Mouse (Mus musculus): ENCODE results near the gene Stag1. TPM values are rescaled to one million over a fixed set of nuclear protein-coding genes. Genes with fewer than 3 reads are reported as not detected.

Stag1 gene
- total RNA-seq, 1 experiment = 47.9 TPM

DNA sequence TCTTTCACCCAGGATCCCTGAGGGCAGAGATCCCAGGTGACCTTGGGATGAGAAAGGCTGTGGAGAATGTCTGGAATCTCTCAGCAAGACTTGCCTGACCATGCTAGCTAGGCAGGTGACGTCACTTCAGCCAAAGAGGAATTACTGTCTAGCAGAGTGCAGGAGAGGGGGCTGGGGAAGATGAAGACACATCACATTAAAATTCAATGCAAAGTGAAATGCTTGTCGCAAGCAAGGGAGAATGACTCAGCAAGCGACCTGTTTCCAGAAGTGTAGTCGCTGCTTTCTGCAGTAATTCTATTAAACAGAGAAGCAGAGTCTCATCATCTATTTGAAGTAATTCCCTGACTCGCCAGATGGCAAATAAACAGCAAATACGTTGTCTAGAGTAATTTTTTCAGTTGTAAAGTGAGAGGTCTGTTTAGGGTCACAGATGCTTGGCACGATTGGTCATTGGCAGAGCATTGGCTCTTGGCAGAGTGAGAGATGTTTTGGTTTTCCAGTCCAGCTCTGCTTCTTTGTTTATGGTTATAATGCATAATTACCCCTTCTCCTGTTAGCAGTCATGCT lies 8.5 kb downstream of the Stag1 start:
- H3K9ac ChIP-seq (ENCODE audit: insufficient read depth, low read depth, low read length, poor library complexity, severe bottlenecking) = no peak overlapping the region
- H3K36me3 ChIP-seq (ENCODE audit: control insufficient read depth, insufficient read depth, low read length, poor library complexity, severe bottlenecking) = no peaks in the 10 kb centered on the region
- TF ChIP-seq ZNF384 (IDR thresholded peaks at IDR 0.05; ENCODE audit: low read depth, low read length) = no peak
- TF ChIP-seq ZC3H11A (IDR thresholded peaks at IDR 0.05; ENCODE audit: borderline replicate concordance, low read depth, low read length) = no peak
- TF ChIP-seq CHD2 (IDR thresholded peaks at IDR 0.05; ENCODE audit: low read depth, low read length) = peak; percentile 61; the same call in 1 of the 2 replicates
- TF ChIP-seq MAFK (IDR thresholded peaks at IDR 0.05; ENCODE audit: insufficient read depth, low read depth, low read length) = peak; percentile 85
- no peak for TF ChIP-seq HCFC1 (IDR thresholded peaks at IDR 0.05; ENCODE audit: borderline replicate concordance, insufficient read depth, low read length)
- peaks cover 3 to 4% of the 10 kb centered on the region in 2 experiments; a peak in 2 of 4 replicates for H3K4me1 ChIP-seq (ENCODE audit: control insufficient read depth in 2 of 2, insufficient read depth in 2 of 2, low read length in 2 of 2, poor library complexity in 1 of 2)
- no peaks in the 10 kb centered on the region for H3K9me3 ChIP-seq (ENCODE audit: control insufficient read depth, insufficient read depth, low read depth, low read length)
- in situ Hi-C loops (cut with MboI; ENCODE audit: low sequenced_read_pairs in 2 of 2, unreplicated experiment in 2 of 2) = no loop called here
- peak; percentile 82 for DNase-seq (ENCODE audit: low read depth, low spot score)
- no peak overlapping the region for H3K4me3 ChIP-seq (ENCODE audit: insufficient read depth in 1 of 2, low read depth in 1 of 2, low read length in 2 of 2, poor library complexity in 1 of 2, severe bottlenecking in 1 of 2)
- peak overlapping the region; percentile 38; the same call in 1 of the 2 replicates for H3K27ac ChIP-seq (ENCODE audit: insufficient read depth, low read depth, low read length, poor library complexity, severe bottlenecking)

DNA sequence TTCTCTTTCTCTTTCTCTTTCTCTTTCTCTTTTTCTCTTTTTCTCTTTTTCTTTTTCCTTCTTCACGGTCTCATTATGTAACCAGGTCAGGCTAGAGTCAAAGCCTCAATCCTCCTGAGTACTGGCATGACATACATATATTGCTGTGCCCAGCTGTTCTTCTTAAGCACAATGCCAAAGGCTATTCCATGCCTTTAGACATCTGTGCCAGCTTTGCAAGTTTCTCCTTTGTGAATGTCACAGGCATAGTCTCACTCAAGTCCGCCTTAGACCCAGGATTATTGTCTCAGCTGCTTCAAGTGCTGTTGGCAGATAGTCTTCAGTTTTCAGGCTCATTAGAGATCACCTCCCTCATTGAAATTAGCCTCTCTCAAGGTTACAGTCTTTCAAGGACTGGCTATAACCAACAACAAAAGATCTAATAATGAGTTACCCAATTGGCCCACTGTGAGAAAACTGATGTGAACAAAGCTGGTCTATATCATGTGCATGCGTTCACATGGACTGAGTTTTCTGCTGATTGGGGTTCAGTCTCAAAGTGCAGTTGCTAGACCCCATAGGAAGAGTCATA lies 16.0 kb downstream of the Stag1 start:
- no peak for DNase-seq (ENCODE audit: low read depth, low spot score)
- Histone ChIP-seq H3K4me3 (ENCODE audit: insufficient read depth in 1 of 2, low read depth in 1 of 2, low read length in 2 of 2, poor library complexity in 1 of 2, severe bottlenecking in 1 of 2) (no peak overlapping the region), H3K9me3 (ENCODE audit: control insufficient read depth, insufficient read depth, low read depth, low read length) (no peaks in the 10 kb centered on the region), H3K36me3 (ENCODE audit: control insufficient read depth, insufficient read depth, low read length, poor library complexity, severe bottlenecking) (no peaks in the 10 kb centered on the region), H3K9ac (ENCODE audit: insufficient read depth, low read depth, low read length, poor library complexity, severe bottlenecking) (no peak overlapping the region), H3K4me1 (ENCODE audit: control insufficient read depth in 2 of 2, insufficient read depth in 2 of 2, low read length in 2 of 2, poor library complexity in 1 of 2) (peaks cover 2% of the 10 kb centered on the region in 2 experiments; a peak in 2 of 4 replicates), H3K27ac (ENCODE audit: insufficient read depth, low read depth, low read length, poor library complexity, severe bottlenecking) (no peak overlapping the region)
- in situ Hi-C loops (cut with MboI; ENCODE audit: low sequenced_read_pairs in 2 of 2, unreplicated experiment in 2 of 2) = no loop called here
- TF ChIP-seq HCFC1 (IDR thresholded peaks at IDR 0.05; ENCODE audit: borderline replicate concordance, insufficient read depth, low read length) = no peak
- no peak for TF ChIP-seq CHD2 (IDR thresholded peaks at IDR 0.05; ENCODE audit: low read depth, low read length)
- no peak for TF ChIP-seq ZNF384 (IDR thresholded peaks at IDR 0.05; ENCODE audit: low read depth, low read length)
- TF ChIP-seq MAFK (IDR thresholded peaks at IDR 0.05; ENCODE audit: insufficient read depth, low read depth, low read length) = no peak
- no peak for TF ChIP-seq ZC3H11A (IDR thresholded peaks at IDR 0.05; ENCODE audit: borderline replicate concordance, low read depth, low read length)

DNA sequence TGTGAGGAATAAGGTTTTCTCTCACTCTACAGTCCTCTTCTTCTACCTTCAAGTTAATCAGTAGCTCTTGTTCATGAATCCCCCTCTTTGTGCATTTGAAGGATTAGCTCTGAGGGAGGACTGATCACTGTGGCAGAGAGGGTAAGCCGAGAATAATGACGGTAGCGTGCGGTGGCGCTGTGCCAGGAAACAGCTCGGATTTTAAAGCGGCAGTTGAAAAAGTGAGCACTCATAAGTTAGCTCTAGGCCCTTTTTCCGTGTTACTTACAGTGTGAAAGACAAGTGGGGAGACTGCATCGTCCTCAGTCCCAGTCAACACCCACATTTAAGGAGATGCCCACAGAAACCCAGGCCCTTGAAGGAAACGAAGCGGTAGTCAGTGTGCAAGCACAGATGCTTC lies 19.3 kb downstream of the Stag1 start:
- Histone ChIP-seq H3K9ac (ENCODE audit: insufficient read depth, low read depth, low read length, poor library complexity, severe bottlenecking) (no peak overlapping the region), H3K4me1 (ENCODE audit: control insufficient read depth in 2 of 2, insufficient read depth in 2 of 2, low read length in 2 of 2, poor library complexity in 1 of 2) (peaks cover 2 to 4% of the 10 kb centered on the region in 2 experiments; a peak in 2 of 4 replicates), H3K4me3 (ENCODE audit: insufficient read depth in 1 of 2, low read depth in 1 of 2, low read length in 2 of 2, poor library complexity in 1 of 2, severe bottlenecking in 1 of 2) (no peak overlapping the region), H3K27ac (ENCODE audit: insufficient read depth, low read depth, low read length, poor library complexity, severe bottlenecking) (no peak overlapping the region), H3K9me3 (ENCODE audit: control insufficient read depth, insufficient read depth, low read depth, low read length) (no peaks in the 10 kb centered on the region), H3K36me3 (ENCODE audit: control insufficient read depth, insufficient read depth, low read length, poor library complexity, severe bottlenecking) (no peaks in the 10 kb centered on the region)
- no peak for TF ChIP-seq ZNF384 (IDR thresholded peaks at IDR 0.05; ENCODE audit: low read depth, low read length)
- no peak for TF ChIP-seq MAFK (IDR thresholded peaks at IDR 0.05; ENCODE audit: insufficient read depth, low read depth, low read length)
- no peak for TF ChIP-seq HCFC1 (IDR thresholded peaks at IDR 0.05; ENCODE audit: borderline replicate concordance, insufficient read depth, low read length)
- no peak for TF ChIP-seq ZC3H11A (IDR thresholded peaks at IDR 0.05; ENCODE audit: borderline replicate concordance, low read depth, low read length)
- TF ChIP-seq CHD2 (IDR thresholded peaks at IDR 0.05; ENCODE audit: low read depth, low read length) = no peak
- in situ Hi-C loops (cut with MboI; ENCODE audit: low sequenced_read_pairs in 2 of 2, unreplicated experiment in 2 of 2) = no loop called here
- DNase-seq (ENCODE audit: low read depth, low spot score) = no peak

DNA sequence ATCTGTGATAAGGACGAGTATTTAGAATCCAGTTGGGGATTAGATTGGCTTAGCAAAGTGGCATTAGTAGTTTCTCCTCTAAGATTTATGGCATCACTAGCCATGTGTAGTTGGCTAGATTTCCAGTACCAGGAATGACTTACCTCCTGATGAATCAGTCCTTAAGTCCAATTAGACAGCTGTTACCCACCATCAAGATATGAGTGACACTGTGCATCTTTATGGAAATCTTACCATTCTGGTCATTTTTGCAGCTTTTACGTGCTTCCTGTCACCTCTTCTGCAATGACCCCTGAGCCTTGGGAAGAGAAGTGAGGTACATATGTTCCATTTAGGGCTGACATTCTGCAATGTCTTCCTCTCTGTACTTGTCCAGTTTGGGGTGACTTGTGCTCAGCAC lies 28.7 kb downstream of the Stag1 start:
- no peaks in the 10 kb centered on the region for H3K4me1 ChIP-seq (ENCODE audit: control insufficient read depth in 2 of 2, insufficient read depth in 2 of 2, low read length in 2 of 2, poor library complexity in 1 of 2)
- no peak overlapping the region for H3K4me3 ChIP-seq (ENCODE audit: insufficient read depth in 1 of 2, low read depth in 1 of 2, low read length in 2 of 2, poor library complexity in 1 of 2, severe bottlenecking in 1 of 2)
- TF ChIP-seq CHD2 (IDR thresholded peaks at IDR 0.05; ENCODE audit: low read depth, low read length) (no peak), MAFK (IDR thresholded peaks at IDR 0.05; ENCODE audit: insufficient read depth, low read depth, low read length) (no peak), ZNF384 (IDR thresholded peaks at IDR 0.05; ENCODE audit: low read depth, low read length) (no peak), ZC3H11A (IDR thresholded peaks at IDR 0.05; ENCODE audit: borderline replicate concordance, low read depth, low read length) (no peak), HCFC1 (IDR thresholded peaks at IDR 0.05; ENCODE audit: borderline replicate concordance, insufficient read depth, low read length) (no peak)
- H3K27ac ChIP-seq (ENCODE audit: insufficient read depth, low read depth, low read length, poor library complexity, severe bottlenecking) = no peak overlapping the region
- no peak for DNase-seq (ENCODE audit: low read depth, low spot score)
- H3K9ac ChIP-seq (ENCODE audit: insufficient read depth, low read depth, low read length, poor library complexity, severe bottlenecking) = no peak overlapping the region
- no peaks in the 10 kb centered on the region for H3K36me3 ChIP-seq (ENCODE audit: control insufficient read depth, insufficient read depth, low read length, poor library complexity, severe bottlenecking)
- no peaks in the 10 kb centered on the region for H3K9me3 ChIP-seq (ENCODE audit: control insufficient read depth, insufficient read depth, low read depth, low read length)
- in situ Hi-C loops (cut with MboI; ENCODE audit: low sequenced_read_pairs in 2 of 2, unreplicated experiment in 2 of 2) = no loop called here
